Mouse (Mus musculus) liver, adult 2 months (tissue): ENCODE data around the gene Numa1.

Source experiments
- CTCF ChIP-seq: fragments of 200-500 bp; IDR thresholded peaks from 2 replicates; pipeline ENCODE4 v1.5.1; 2011; ENCODE audit warnings: low read depth, low read length, control low read depth
- POLR2A ChIP-seq: fragments of 200-500 bp; IDR thresholded peaks from 2 replicates; pipeline ENCODE4 v1.6.1; 2011; ENCODE audit warnings: low read length, control low read depth; ENCODE audit not compliant: insufficient read depth; ENCODE audit errors: extremely low read depth

- TF ChIP-seq CTCF (peak; percentile 97), POLR2A (no peak)
Measured at GRCm38 (mm10) chr7:101998194-101998927, 64.5 kb downstream of the Numa1 start.
